Mouse (Mus musculus) spleen, embryonic (tissue): ENCODE data around the gene Bbx.

Experiments used
- CTCF ChIA-PET: fragments of 350-600 bp; sonication (Branson Sonifier 250); formaldehyde crosslinking; loops from one replicate; lab custom pipeline; 2022; lab: Charles Lee

Gene Bbx

DNA sequence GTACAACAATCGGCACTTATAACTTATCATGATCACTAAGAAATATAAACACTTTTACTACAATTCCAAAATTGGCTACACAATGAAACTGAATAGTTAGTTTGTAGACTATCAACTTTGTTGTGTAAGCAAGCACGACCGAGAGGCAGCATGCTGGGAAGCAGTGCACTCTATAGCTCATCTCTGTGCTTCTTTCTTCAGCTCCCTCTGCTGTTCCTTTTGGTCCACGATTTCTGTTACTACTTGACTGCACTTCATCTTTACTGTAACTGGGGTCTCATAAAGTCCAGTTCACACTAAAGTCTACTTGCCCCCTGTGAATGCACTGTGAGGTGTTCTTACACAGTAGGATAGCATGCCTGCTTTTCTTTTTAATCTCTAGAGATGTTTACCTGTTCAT is 189.7 kb downstream of the Bbx start:
- CTCF ChIA-PET: no interaction called here

DNA sequence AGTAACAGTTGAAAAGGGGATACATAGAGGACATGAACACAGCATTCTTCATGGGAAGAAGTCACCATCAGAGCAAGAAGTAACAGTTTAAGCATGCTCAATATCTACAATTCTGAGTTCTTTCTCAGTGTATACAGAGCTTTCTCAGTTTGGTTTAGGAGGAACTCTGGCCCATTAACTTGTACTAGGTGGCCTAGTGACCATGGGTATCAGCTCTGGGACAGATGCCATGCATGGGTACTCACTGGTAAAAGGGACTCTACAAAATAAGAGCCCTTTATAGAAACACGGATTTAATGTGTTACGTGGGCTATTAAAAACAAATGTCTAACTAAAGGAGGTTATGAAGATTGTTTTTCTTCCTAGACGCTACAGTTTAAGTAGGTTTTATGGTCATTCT is 190.6 kb downstream of the Bbx start:
- CTCF ChIA-PET: no interaction called here

GRCm38 (mm10) chr16:50235231-50235630 is 197.0 kb downstream of the Bbx start:
- CTCF ChIA-PET: no interaction called here

- CTCF ChIA-PET: no interaction called here
These were observed 201.6 kb downstream of the Bbx start for GRCm38 (mm10) chr16:50230624-50231023.

DNA sequence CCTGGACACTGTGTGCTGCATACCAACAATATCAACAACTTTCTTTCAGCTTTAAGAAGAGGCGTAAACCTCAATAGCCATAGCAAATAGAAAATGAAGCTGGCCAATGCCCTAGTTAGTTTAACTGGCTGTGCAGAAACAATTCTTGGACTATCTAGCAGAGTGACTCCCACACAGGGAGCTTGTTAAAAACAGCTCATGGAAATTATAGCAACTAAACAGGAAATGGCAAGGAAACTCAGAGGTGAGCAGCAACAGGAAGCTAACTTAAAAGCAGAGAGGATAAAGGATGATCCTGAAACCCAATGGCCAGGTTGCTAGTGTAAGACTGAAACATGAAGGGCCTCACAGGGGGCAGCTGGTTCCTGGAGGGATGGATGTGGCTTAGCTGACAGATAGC is 203.4 kb downstream of the Bbx start:
- CTCF ChIA-PET: no interaction called here

DNA sequence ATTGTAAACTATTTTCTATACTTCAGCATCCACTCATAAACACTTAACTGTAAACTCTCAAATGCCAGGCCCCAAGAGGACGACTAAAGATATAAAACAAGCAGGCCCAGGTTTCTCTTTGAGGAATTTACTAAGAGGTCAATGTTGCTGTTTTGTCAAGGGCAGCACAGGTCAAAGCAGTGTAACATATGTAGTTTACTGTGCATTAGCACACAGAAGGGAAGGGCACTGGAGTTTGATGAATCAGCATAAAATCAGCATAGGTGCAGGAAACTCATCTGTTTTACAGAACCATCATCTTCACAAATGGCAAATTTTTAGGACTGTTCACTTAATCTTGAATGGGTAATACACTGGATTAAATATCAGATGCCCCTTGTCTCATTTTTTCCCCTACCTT is 205.9 kb downstream of the Bbx start:
- CTCF ChIA-PET: no interaction called here

DNA sequence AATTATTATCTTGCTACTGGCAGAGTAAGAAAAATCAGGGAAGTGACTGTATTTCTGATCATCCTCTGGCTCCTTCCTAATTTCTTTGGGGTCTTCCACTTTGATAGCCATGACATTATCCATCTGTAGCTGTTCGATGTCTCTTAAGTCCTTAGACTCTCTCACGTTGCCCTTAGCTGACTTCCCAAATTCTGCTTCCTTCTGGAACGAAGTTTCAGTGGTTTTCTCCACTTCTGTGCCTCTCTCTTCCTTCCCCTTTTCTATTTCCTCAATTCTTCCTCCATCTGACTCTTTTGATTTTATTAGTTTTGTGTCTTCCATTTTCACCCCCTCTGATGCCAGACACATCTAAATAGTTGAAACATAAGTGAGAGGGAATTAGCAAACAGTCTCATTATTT is 207.2 kb downstream of the Bbx start:
- CTCF ChIA-PET: no interaction called here

- CTCF ChIA-PET: no interaction called here
These were observed 211.3 kb downstream of the Bbx start for GRCm38 (mm10) chr16:50220734-50221501.

- CTCF ChIA-PET: no interaction called here
These were observed 215.1 kb downstream of the Bbx start for GRCm38 (mm10) chr16:50217084-50217483.

DNA sequence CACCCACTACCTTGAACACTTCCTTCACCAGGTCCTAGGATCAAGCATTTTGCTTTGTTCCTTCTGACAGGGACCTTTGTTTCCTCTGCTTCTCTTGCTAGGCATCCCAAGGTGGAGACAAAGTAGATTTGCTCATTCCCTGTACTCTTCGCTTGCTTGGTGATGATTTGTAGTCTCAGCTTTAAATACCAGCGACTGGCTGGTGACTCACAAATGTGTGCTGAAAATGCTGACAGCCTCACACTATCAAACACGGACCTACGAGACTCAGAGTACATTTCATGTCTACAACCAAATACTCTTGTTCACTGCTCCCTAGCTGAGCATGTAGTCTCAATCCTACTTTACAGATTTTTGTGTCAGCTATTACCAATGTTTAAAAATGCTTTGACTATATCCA is 220.5 kb downstream of the Bbx start:
- CTCF ChIA-PET: interaction anchor here (0.7 kb wide), 1 partner anchor 8 kb away, joined by 3 read pairs; no protein-coding TSS in a partner anchor

DNA sequence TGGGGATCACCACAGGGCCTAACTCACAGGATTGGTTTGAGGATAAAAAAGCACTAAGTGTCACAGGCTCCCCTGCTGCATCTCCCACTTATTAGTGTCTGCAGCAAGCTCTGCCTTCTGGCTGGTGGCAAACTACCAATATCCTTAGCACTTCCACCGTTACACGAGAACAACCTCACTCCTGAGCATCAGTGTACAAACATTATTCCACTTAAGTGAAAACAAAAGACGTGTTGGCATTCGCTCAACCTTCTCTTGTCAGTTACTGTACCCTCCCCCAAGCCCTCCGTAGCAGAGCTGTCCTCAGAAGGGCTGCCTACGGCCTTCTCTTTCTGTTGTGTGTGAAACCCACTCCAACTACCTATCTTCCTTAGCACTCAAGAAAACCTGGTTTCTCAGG is 221.0 kb downstream of the Bbx start:
- CTCF ChIA-PET: interaction anchor here (0.7 kb wide), 1 partner anchor 9 kb away, joined by 3 read pairs; no protein-coding TSS in a partner anchor

- CTCF ChIA-PET: no interaction called here
These were observed 221.4 kb downstream of the Bbx start for GRCm38 (mm10) chr16:50210742-50211141.

GRCm38 (mm10) chr16:50204944-50205343 is 227.2 kb downstream of the Bbx start:
- CTCF ChIA-PET: no interaction called here

DNA sequence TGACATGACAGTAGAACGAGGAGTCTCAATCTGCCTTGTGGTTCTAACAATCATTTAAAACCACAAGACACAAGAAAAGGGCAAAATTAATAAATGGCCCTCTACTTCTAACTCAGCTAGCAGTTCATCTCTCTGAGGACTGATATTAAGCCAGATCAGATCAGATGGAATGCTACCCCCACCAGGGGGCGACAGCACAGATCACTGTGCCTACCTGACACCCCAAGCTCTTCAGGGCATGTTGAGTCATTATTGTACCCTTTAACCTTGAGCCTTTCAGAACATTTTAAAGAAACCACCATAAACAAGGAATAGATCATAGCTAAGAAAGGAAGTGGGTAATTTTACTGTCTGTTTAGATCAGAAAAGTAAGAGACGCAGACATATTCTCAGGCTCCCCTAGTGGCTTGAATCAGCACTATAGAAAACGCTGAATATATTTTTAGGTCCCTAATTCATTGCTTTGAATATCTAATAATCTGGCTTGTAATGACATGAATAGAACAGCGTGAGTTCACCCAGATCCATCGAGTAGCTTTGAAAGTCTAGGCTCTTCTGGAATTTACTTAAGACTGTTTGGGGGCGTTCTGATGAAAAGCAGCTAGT is 230.5 kb downstream of the Bbx start:
- CTCF ChIA-PET: interaction anchor here (0.5 kb wide), 1 partner anchor 70 kb away, joined by 15 read pairs; no protein-coding TSS in a partner anchor

DNA sequence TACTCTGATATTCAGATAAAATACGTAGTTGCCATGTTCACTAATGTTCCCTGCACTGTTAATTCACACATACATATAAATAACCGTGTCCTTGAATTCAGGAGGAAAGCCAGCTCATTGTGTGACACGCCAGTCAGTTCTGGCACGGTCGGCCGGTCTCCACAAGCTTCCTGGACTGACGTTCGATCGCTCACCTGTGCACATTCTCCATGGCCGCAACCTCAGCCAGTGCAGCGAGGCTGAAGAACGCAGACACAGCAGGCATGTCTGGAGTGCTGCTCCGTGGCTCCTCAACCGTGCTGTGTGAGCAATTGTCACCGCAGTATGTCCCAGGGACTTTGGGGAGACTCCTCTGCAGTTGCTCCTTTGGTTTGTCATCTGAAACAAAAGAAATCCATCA is 232.0 kb downstream of the Bbx start:
- CTCF ChIA-PET: no interaction called here

GRCm38 (mm10) chr16:50196118-50196517 is 236.1 kb downstream of the Bbx start:
- CTCF ChIA-PET: no interaction called here

GRCm38 (mm10) chr16:50192626-50193025 is 239.6 kb downstream of the Bbx start:
- CTCF ChIA-PET: no interaction called here

DNA sequence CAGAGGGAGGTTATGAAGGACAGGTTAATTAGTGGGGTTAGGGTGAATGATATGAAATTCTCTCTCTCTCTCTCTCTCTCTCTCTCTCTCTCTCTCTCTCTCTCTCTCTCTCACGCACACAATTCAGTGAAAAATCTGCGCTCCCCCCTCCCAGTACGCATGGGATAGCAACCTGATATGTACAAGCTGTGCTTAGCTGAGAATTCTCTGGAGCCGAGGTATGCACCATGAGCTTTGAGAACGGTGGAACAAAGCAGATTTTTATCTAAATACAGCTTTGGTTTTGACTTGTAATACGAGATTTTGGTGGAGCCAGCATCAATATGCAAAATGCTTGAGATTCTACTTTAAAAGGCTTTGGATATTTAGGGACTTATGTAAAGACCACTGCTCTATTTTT is 243.1 kb downstream of the Bbx start:
- CTCF ChIA-PET: no interaction called here

DNA sequence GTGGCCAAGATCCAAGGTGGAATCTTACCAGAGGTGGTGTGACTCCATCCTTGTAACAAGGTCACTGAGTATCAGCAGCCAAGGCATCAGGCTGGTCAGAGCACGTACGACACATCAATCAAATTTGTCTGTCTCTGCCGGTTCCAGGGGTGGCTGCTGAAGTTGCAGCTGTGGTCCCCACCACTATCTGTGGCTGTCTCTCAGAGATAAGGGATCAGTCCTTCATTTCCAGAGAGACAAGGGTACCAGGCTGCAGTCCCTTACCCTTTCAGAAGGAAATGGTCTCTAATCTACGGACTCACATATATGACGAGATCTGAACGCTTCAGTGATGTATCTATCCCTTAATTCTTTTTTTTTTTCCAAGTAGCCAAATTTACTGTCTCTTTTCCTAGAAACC is 245.6 kb downstream of the Bbx start:
- CTCF ChIA-PET: no interaction called here

- CTCF ChIA-PET: no interaction called here
These were observed 247.1 kb downstream of the Bbx start for GRCm38 (mm10) chr16:50185041-50185440.

DNA sequence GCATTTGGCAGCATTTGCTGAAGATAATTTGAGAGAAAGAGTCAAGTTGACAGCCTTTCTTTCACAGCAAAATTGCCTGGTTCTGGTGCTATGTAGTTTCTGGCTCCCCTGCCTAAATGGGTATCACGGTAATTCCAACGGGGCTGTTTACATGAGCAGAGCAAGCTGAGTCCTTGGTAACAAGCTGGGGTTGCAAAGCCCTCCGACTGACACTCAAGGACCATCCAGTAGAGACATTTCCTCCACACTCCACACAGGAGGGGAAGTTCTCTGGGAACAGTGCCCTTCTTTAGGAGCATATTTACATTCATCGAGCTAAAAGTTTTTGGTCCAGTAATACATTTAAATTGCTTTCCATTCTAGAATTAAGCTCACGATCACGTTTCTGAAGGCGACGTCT is 249.2 kb downstream of the Bbx start:
- CTCF ChIA-PET: no interaction called here

DNA sequence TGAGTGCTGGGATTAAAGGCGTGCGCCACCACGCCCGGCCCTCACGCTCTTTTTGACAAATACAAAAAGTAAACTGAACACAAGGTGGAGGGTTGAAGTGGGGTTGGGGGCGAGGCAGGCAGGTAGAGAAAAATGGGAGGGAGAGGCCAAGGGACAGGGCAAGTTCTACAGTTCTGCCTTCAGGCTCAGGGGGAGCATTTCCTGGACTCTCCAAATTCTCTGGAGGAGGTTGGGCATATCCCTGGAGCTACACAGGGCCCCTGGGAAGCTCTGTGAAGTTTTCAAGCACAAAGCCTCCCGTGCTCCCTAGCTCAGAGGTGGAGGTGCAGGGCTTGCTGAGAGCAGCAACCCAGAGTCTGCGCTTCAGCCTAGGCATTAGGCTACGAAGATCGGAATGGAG is 249.6 kb downstream of the Bbx start:
- CTCF ChIA-PET: no interaction called here

DNA sequence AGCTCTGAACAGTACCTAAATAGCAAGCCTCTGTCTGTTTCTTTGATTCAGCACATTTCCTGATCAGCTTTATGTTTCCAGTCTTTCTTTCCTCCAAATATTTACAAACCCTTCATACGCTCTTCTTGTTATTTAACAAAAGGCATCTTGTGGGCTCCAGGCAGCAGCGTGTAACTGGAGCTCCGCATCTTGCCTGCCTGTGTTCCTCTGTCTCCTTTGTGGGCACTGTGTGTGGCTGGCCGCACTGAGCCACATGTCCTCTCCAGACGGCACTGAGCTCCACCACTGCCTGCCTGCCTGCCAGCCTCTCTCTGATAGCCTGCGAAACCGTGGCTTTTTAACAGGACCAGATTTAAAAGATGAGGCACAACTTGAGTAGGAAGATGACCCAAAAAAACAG is 259.4 kb downstream of the Bbx start:
- CTCF ChIA-PET: no interaction called here
